In genomic region chr9:25219882-25220281, GRCm38 (mm10) we compare ENCODE assay signal across 12 mouse cellular contexts. TPM values are rescaled to one million over a fixed set of nuclear protein-coding genes. Genes with fewer than 3 reads are reported as not detected.
DNase-seq lines count a peak whose midpoint lies in the region; ATAC-seq and TF ChIP-seq lines count a peak whose summit lies in the region.
"Had no signal": no experiment of that assay in that cellular context is flagged by ENCODE, and none has a peak within 500 bp of the region (broad histone marks: within the 10 kb centered on the region; RNA-seq: fewer than 3 reads in every experiment).

No protein-coding gene starts in this region.

- H3K4me3 ChIP-seq in embryonic facial prominence, embryonic 14.5 days (ENCODE audit: low read depth, low read length), result no peak overlapping the region
- no peak overlapping the region for H3K4me3 ChIP-seq in embryonic facial prominence, embryonic 10.5 days
- no peak overlapping the region for H3K4me3 ChIP-seq in intestine, embryonic 14.5 days (ENCODE audit: low read depth, low read length)
- no peak overlapping the region for H3K4me3 ChIP-seq in intestine, postnatal 0 days (ENCODE audit: low read depth, low read length)
- H3K4me3 ChIP-seq in lung, postnatal 0 days (ENCODE audit: low read depth, low read length), result no peak overlapping the region
- no peak overlapping the region for H3K4me3 ChIP-seq in intestine, embryonic 16.5 days (ENCODE audit: low read length)

- no peak overlapping the region for H3K9ac ChIP-seq in embryonic facial prominence, embryonic 14.5 days (ENCODE audit: low read depth, low read length)
- H3K9ac ChIP-seq in intestine, embryonic 14.5 days (ENCODE audit: low read length), result no peak overlapping the region
- no peak overlapping the region for H3K9ac ChIP-seq in intestine, postnatal 0 days (ENCODE audit: low read depth, low read length)
- H3K9ac ChIP-seq in lung, postnatal 0 days (replicated peaks; ENCODE audit: low read depth), result no peak overlapping the region
- no peak overlapping the region for H3K9ac ChIP-seq in intestine, embryonic 16.5 days (ENCODE audit: low read depth, low read length)

- H3K4me2 ChIP-seq in embryonic facial prominence, embryonic 14.5 days (ENCODE audit: low read depth, low read length), result no peak overlapping the region
- H3K4me2 ChIP-seq in intestine, embryonic 14.5 days (ENCODE audit: low read length), result no peak overlapping the region
- no peak overlapping the region for H3K4me2 ChIP-seq in intestine, postnatal 0 days (replicated peaks; ENCODE audit: low read depth)
- H3K4me2 ChIP-seq in lung, postnatal 0 days (replicated peaks; ENCODE audit: low read depth, low read length), result no peak overlapping the region
- H3K4me2 ChIP-seq in intestine, embryonic 16.5 days (ENCODE audit: low read depth, low read length), result no peak overlapping the region

- TF ChIP-seq EP300 in lung, postnatal 0 days (IDR thresholded peaks at IDR 0.05), result no peak

- H3K27ac ChIP-seq in embryonic facial prominence, embryonic 14.5 days (replicated peaks; ENCODE audit: low read depth, low read length), result 0 out of 2 replicates have a peak overlapping the region, but pooled peaks have one; percentile 1
- H3K27ac ChIP-seq in embryonic facial prominence, embryonic 10.5 days (replicated peaks), result no peak overlapping the region
- H3K27ac ChIP-seq in intestine, embryonic 14.5 days (ENCODE audit: low read depth), result peak overlapping the region; percentile 70
- no peak overlapping the region for H3K27ac ChIP-seq in intestine, postnatal 0 days (ENCODE audit: low read depth, low read length)
- no peak overlapping the region for H3K27ac ChIP-seq in lung, postnatal 0 days (ENCODE audit: low read length)
- no peak overlapping the region; the same call in 1 of the 2 replicates for H3K27ac ChIP-seq in intestine, embryonic 16.5 days (ENCODE audit: low read length)
- H3K27ac ChIP-seq: hindbrain, postnatal 0 days had no signal

- no peak for TF ChIP-seq CTCF in intestine, postnatal 0 days (IDR thresholded peaks at IDR 0.05; ENCODE audit: low read depth)
- TF ChIP-seq CTCF in lung, postnatal 0 days (IDR thresholded peaks at IDR 0.05), result no peak

- ATAC-seq in embryonic facial prominence, embryonic 14.5 days (ENCODE audit: low read depth), result no peak
- no peak for ATAC-seq in intestine, embryonic 14.5 days (replicated peaks; ENCODE audit: low FRiP score, low TSS enrichment, low read depth)
- ATAC-seq in intestine, postnatal 0 days, result no peak
- ATAC-seq in lung, postnatal 0 days, result peak; percentile 25; the same call in 1 of the 2 replicates
- 0 out of 2 replicates have a peak, but pooled peaks have one; percentile 33 for ATAC-seq in intestine, embryonic 16.5 days
- ATAC-seq: forebrain, embryonic 16.5 days; hindbrain, postnatal 0 days had no signal

- WGBS in embryonic facial prominence, embryonic 14.5 days, result 59% methylated on average over 5 of the region's 5 CpGs
- WGBS in embryonic facial prominence, embryonic 10.5 days, result 77% methylated on average over 5 of the region's 5 CpGs
- WGBS in intestine, embryonic 14.5 days, result 33% methylated on average over 5 of the region's 5 CpGs
- WGBS in intestine, postnatal 0 days, result 58% methylated on average over 5 of the region's 5 CpGs
- 41% methylated on average over 5 of the region's 5 CpGs for WGBS in lung, postnatal 0 days
- 50% methylated on average over 5 of the region's 5 CpGs for WGBS in intestine, embryonic 16.5 days

- H3K27me3 ChIP-seq in embryonic facial prominence, embryonic 14.5 days (replicated peaks; ENCODE audit: control insufficient read depth, insufficient read depth, low read length), result no peaks in the 10 kb centered on the region
- no peaks in the 10 kb centered on the region for H3K27me3 ChIP-seq in embryonic facial prominence, embryonic 10.5 days (replicated peaks; ENCODE audit: low read depth, poor library complexity, severe bottlenecking)
- no peaks in the 10 kb centered on the region for H3K27me3 ChIP-seq in intestine, embryonic 14.5 days (replicated peaks; ENCODE audit: control insufficient read depth, insufficient read depth, low read length)
- no peaks in the 10 kb centered on the region for H3K27me3 ChIP-seq in intestine, postnatal 0 days (replicated peaks; ENCODE audit: control insufficient read depth, insufficient read depth, low read length)
- no peaks in the 10 kb centered on the region for H3K27me3 ChIP-seq in lung, postnatal 0 days (replicated peaks; ENCODE audit: insufficient read depth, low read length)
- H3K27me3 ChIP-seq in intestine, embryonic 16.5 days (replicated peaks; ENCODE audit: control insufficient read depth, insufficient read depth, low read length), result no peaks in the 10 kb centered on the region

- H3K9me3 ChIP-seq in embryonic facial prominence, embryonic 14.5 days (ENCODE audit: control insufficient read depth, low read length), result no peaks in the 10 kb centered on the region
- H3K9me3 ChIP-seq in embryonic facial prominence, embryonic 10.5 days, result no peaks in the 10 kb centered on the region
- no peaks in the 10 kb centered on the region for H3K9me3 ChIP-seq in intestine, embryonic 14.5 days (ENCODE audit: control insufficient read depth, low read length)
- no peaks in the 10 kb centered on the region for H3K9me3 ChIP-seq in intestine, postnatal 0 days (ENCODE audit: control insufficient read depth)
- H3K9me3 ChIP-seq in lung, postnatal 0 days (ENCODE audit: low read length), result no peaks in the 10 kb centered on the region
- no peaks in the 10 kb centered on the region for H3K9me3 ChIP-seq in intestine, embryonic 16.5 days (ENCODE audit: control insufficient read depth, low read length)

- DNase-seq in embryonic facial prominence, embryonic 14.5 days (ENCODE audit: low spot score), result peak; percentile 43
- DNase-seq in embryonic facial prominence, embryonic 10.5 days (ENCODE audit: low spot score), result no peak
- DNase-seq in intestine, embryonic 14.5 days (ENCODE audit: low spot score), result no peak
- peak; percentile 44 for DNase-seq in lung, postnatal 0 days (ENCODE audit: low spot score)
- no peak for DNase-seq in lung, postnatal 10 days
- no peak for DNase-seq in neural tube, embryonic 10.5 days (ENCODE audit: extremely low spot score, low spot score)
- DNase-seq: embryo, embryonic 11 days; retina, postnatal 1 day had no signal

- H3K4me1 ChIP-seq in embryonic facial prominence, embryonic 14.5 days (ENCODE audit: control insufficient read depth, insufficient read depth, low read length), result no peaks in the 10 kb centered on the region; the same call in 1 of the 2 replicates
- H3K4me1 ChIP-seq in embryonic facial prominence, embryonic 10.5 days, result 0 out of 2 replicates have a peak, but pooled peaks cover 3% of the 10 kb centered on the region
- H3K4me1 ChIP-seq in intestine, embryonic 14.5 days (replicated peaks; ENCODE audit: control insufficient read depth, insufficient read depth, low read length), result peaks cover 12% of the 10 kb centered on the region; the same call in 1 of the 2 replicates
- H3K4me1 ChIP-seq in intestine, postnatal 0 days (replicated peaks; ENCODE audit: control insufficient read depth, insufficient read depth, low read length), result no peaks in the 10 kb centered on the region
- peaks cover 6% of the 10 kb centered on the region; the same call in 1 of the 2 replicates for H3K4me1 ChIP-seq in lung, postnatal 0 days (ENCODE audit: insufficient read depth, low read depth, low read length)
- peaks cover 3% of the 10 kb centered on the region; the same call in 1 of the 2 replicates for H3K4me1 ChIP-seq in intestine, embryonic 16.5 days (ENCODE audit: control insufficient read depth, insufficient read depth, low read length)

- H3K36me3 ChIP-seq in embryonic facial prominence, embryonic 14.5 days (ENCODE audit: control insufficient read depth, insufficient read depth, low read length), result no peaks in the 10 kb centered on the region
- H3K36me3 ChIP-seq in embryonic facial prominence, embryonic 10.5 days (replicated peaks), result no peaks in the 10 kb centered on the region
- no peaks in the 10 kb centered on the region for H3K36me3 ChIP-seq in intestine, embryonic 14.5 days (ENCODE audit: control insufficient read depth, insufficient read depth, low read length)
- H3K36me3 ChIP-seq in intestine, postnatal 0 days (ENCODE audit: control insufficient read depth, insufficient read depth), result no peaks in the 10 kb centered on the region
- H3K36me3 ChIP-seq in lung, postnatal 0 days (ENCODE audit: insufficient read depth, low read length), result no peaks in the 10 kb centered on the region
- H3K36me3 ChIP-seq in intestine, embryonic 16.5 days (ENCODE audit: control insufficient read depth, insufficient read depth, low read length), result no peaks in the 10 kb centered on the region

RNA-seq across cellular contexts. Expression of gene Sept7, which starts 32.4 kb away (rescaled TPM):
- polyA plus RNA-seq in embryonic facial prominence, embryonic 14.5 days (2014; fragmentation: Nextera tagmentation; extraction: Ambion mirVana), result 297 TPM in 2 replicates
- polyA plus RNA-seq in embryonic facial prominence, embryonic 10.5 days (2016; fragmentation: Nextera tagmentation; extraction: Ambion mirVana), result 231 and 243 TPM in 2 replicates
- polyA plus RNA-seq in intestine, embryonic 14.5 days (2014; fragmentation: Nextera tagmentation; extraction: Ambion mirVana), result 233 and 267 TPM in 2 replicates
- polyA plus RNA-seq in intestine, postnatal 0 days (2015; fragmentation: Nextera tagmentation; extraction: Ambion mirVana), result 147 and 151 TPM in 2 replicates
- 237 and 274 TPM in 2 replicates for polyA plus RNA-seq in lung, postnatal 0 days (2015; fragmentation: Nextera tagmentation; extraction: Ambion mirVana)
- 197 and 208 TPM in 2 replicates for polyA plus RNA-seq in intestine, embryonic 16.5 days (2015; fragmentation: Nextera tagmentation; extraction: Ambion mirVana)

Comparison
In these comparisons a context has a peak if more than half of its experiments do, and no peak if none do; other contexts are left out.
1. ATAC-seq: peak in lung, postnatal 0 days (single experiment) and intestine, embryonic 16.5 days (single experiment); none in embryonic facial prominence, embryonic 14.5 days (single experiment), intestine, embryonic 14.5 days (single experiment) and intestine, postnatal 0 days (single experiment).
2. DNase-seq: peak in embryonic facial prominence, embryonic 14.5 days (single experiment) and lung, postnatal 0 days (single experiment); none in embryonic facial prominence, embryonic 10.5 days (single experiment), intestine, embryonic 14.5 days (single experiment), lung, postnatal 10 days (single experiment) and neural tube, embryonic 10.5 days (single experiment).
3. H3K27ac ChIP-seq: peak in embryonic facial prominence, embryonic 14.5 days (single experiment) and intestine, embryonic 14.5 days (single experiment); none in embryonic facial prominence, embryonic 10.5 days (single experiment), intestine, postnatal 0 days (single experiment), lung, postnatal 0 days (single experiment) and intestine, embryonic 16.5 days (single experiment).